Mouse (Mus musculus) CH12.LX (cell line): ENCODE measurements at regions not wholly inside any gene's neighbourhood (a gene's known extent, or its start where the extent isn't known, plus 50 kb on each side); places are given as distances from the start of the nearest gene placed in this dataset.

Experiments used
- CTCF ChIP-seq, 2 experiments: IDR thresholded peaks in 1 of 2; conservative IDR thresholded peaks in 1 of 2; 2 replicates each; pipeline ENCODE4 v1.5.1; 2011 to 2012; ENCODE audit warnings: low read depth in 2 of 2, low read length in 2 of 2, improper control_type of control experiment in 1 of 2, inconsistent platforms in 1 of 2, mild to moderate bottlenecking in 1 of 2, moderate library complexity in 1 of 2
- EP300 ChIP-seq: IDR thresholded peaks from 2 replicates; pipeline ENCODE4 v1.6.1; 2011; ENCODE audit warnings: low read length, improper control_type of control experiment
- HCFC1 ChIP-seq: IDR thresholded peaks from 2 replicates; pipeline ENCODE4 v1.6.1; 2012; ENCODE audit warnings: low read depth, mild to moderate bottlenecking, inconsistent platforms, low read length, improper control_type of control experiment
- MAFK ChIP-seq: IDR thresholded peaks from 2 replicates; pipeline ENCODE4 v1.6.1; 2011; ENCODE audit warnings: low read length, improper control_type of control experiment; ENCODE audit not compliant: insufficient replicate concordance
- POLR2A ChIP-seq: IDR thresholded peaks from 2 replicates; pipeline ENCODE4 v1.6.1; 2011; ENCODE audit warnings: low read depth, mild to moderate bottlenecking, improper control_type of control experiment, low read length
- RCOR1 ChIP-seq: conservative IDR thresholded peaks from 2 replicates; pipeline ENCODE4 v1.6.1; 2012; ENCODE audit warnings: low read depth, mild to moderate bottlenecking, inconsistent platforms, low read length, improper control_type of control experiment
- SIN3A ChIP-seq: IDR thresholded peaks from 2 replicates; pipeline ENCODE4 v1.6.1; 2012; ENCODE audit warnings: low read length, improper control_type of control experiment, inconsistent platforms
- TCF12 ChIP-seq: IDR thresholded peaks from 2 replicates; pipeline ENCODE4 v1.6.1; 2014; ENCODE audit warnings: low read depth, mild to moderate bottlenecking, inconsistent platforms, low read length, improper control_type of control experiment
- ZC3H11A ChIP-seq: IDR thresholded peaks from 2 replicates; pipeline ENCODE4 v1.6.1; 2012; ENCODE audit warnings: low read depth, mild to moderate bottlenecking, inconsistent platforms, low read length, improper control_type of control experiment

DNA sequence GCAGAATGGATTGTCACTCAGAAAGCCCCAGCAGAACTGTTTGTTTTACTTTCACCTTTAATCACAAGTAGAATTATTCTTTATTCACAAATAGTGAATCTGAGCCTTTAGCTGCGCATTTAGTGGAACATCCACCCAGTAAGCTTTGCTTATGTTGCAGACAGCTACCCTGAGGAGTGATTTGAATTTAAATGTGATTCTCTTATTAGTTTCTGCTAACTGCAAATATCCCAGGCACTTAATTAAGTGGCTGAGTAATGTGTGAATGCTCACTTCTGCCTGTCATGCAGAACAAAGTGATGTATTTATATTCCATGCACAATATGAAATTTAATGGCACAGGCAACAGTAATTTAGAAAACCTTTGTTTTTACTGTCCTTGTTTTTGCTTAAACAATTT lies 344.4 kb upstream of the Nova1 start:
- no peak for TF ChIP-seq SIN3A
- no peak for TF ChIP-seq HCFC1
- TF ChIP-seq CTCF (conservative IDR thresholded peaks at IDR 0.05 in 1 of 2, IDR thresholded peaks at IDR 0.05 in 1 of 2; ENCODE audit: low read depth in 2 of 2, low read length in 2 of 2), result no peak
- TF ChIP-seq POLR2A, result no peak
- no peak for TF ChIP-seq RCOR1
- TF ChIP-seq EP300, result no peak
- no peak for TF ChIP-seq MAFK
- TF ChIP-seq ZC3H11A, result no peak
- no peak for TF ChIP-seq TCF12
